Mouse (Mus musculus) ES-E14 (cell line): ENCODE data around the gene Ppp3ca.

Source experiments
- CHD2 ChIP-seq: IDR thresholded peaks from 2 replicates; pipeline ENCODE4 v1.6.1; 2014; ENCODE audit warnings: mild to moderate bottlenecking, low read depth, low read length, inconsistent platforms
- ZNF384 ChIP-seq: IDR thresholded peaks from 2 replicates; pipeline ENCODE4 v1.6.1; 2012; ENCODE audit warnings: low read depth, low read length, inconsistent platforms

- TF ChIP-seq ZNF384, result no peak
- TF ChIP-seq CHD2, result no peak
These were observed 146.4 kb downstream of the Ppp3ca start for GRCm38 (mm10) chr3:136816319-136816718.
